Mouse (Mus musculus): ENCODE data around the gene Ogt. TPM values are rescaled to one million over a fixed set of nuclear protein-coding genes. Genes with fewer than 3 reads are reported as not detected.

The Ogt gene
- polyA plus RNA-seq (2012; rRNA removed): 21.0 and 24.0 TPM in 2 replicates

GRCm38 (mm10) chrX:101639741-101640166 is at the start of gene Ogt:
Gene Ogt (plus strand): TSS chrX:101640060.
- TF ChIP-seq CTCF (IDR thresholded peaks at IDR 0.05; ENCODE audit: control insufficient read depth, insufficient read depth, insufficient replicate concordance, low read depth, low read length) (no peak), POLR2A (IDR thresholded peaks at IDR 0.05; ENCODE audit: control insufficient read depth, low read depth, low read length) (peak; percentile 13; the same call in 1 of the 2 replicates)
- Histone ChIP-seq H3K4me3 (ENCODE audit: control insufficient read depth, low read depth, low read length) (peak within 1 kb of the TSS; percentile 92), H3K36me3 (ENCODE audit: control insufficient read depth, insufficient read depth, low read length) (no peaks in the 10 kb centered on the region), H3K27me3 (ENCODE audit: control insufficient read depth, insufficient read depth, low read length) (no peaks in the 10 kb centered on the region), H3K4me1 (ENCODE audit: control insufficient read depth, insufficient read depth, low read length) (no peaks in the 10 kb centered on the region), H3K27ac (ENCODE audit: control insufficient read depth, insufficient read depth, low read depth, low read length) (peak within 1 kb of the TSS; percentile 89)

GRCm38 (mm10) chrX:101616183-101616582 is 23.7 kb upstream of the Ogt start:
- TF ChIP-seq POLR2A (IDR thresholded peaks at IDR 0.05; ENCODE audit: control insufficient read depth, low read depth, low read length) (no peak), CTCF (IDR thresholded peaks at IDR 0.05; ENCODE audit: control insufficient read depth, insufficient read depth, insufficient replicate concordance, low read depth, low read length) (no peak)
- Histone ChIP-seq H3K36me3 (ENCODE audit: control insufficient read depth, insufficient read depth, low read length) (no peaks in the 10 kb centered on the region), H3K27ac (ENCODE audit: control insufficient read depth, insufficient read depth, low read depth, low read length) (no peak overlapping the region), H3K4me3 (ENCODE audit: control insufficient read depth, low read depth, low read length) (no peak overlapping the region), H3K27me3 (ENCODE audit: control insufficient read depth, insufficient read depth, low read length) (no peaks in the 10 kb centered on the region), H3K4me1 (ENCODE audit: control insufficient read depth, insufficient read depth, low read length) (no peaks in the 10 kb centered on the region)

DNA sequence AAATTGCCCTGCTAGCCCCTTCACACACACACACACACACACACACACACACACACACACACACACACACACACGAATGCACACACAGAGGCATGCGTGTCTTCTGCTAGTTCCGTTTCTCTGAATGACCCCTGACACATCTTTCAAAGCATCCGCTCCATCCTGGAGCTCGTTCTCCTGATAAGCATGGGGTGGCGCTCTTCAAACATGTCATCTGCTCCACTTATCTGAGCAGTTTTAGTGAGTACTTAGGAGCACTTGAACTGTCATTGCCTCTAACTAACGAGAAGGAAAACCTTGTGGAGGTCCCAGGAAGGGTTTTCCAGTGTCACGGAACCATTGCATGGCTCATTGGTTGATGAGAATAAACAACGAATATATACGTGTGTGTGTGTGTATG is 22.0 kb upstream of the Ogt start:
- Histone ChIP-seq H3K4me3 (ENCODE audit: control insufficient read depth, low read depth, low read length) (no peak overlapping the region), H3K36me3 (ENCODE audit: control insufficient read depth, insufficient read depth, low read length) (no peaks in the 10 kb centered on the region), H3K4me1 (ENCODE audit: control insufficient read depth, insufficient read depth, low read length) (no peaks in the 10 kb centered on the region), H3K27ac (ENCODE audit: control insufficient read depth, insufficient read depth, low read depth, low read length) (no peak overlapping the region), H3K27me3 (ENCODE audit: control insufficient read depth, insufficient read depth, low read length) (no peaks in the 10 kb centered on the region)
- TF ChIP-seq CTCF (IDR thresholded peaks at IDR 0.05; ENCODE audit: control insufficient read depth, insufficient read depth, insufficient replicate concordance, low read depth, low read length): no peak
- no peak for TF ChIP-seq POLR2A (IDR thresholded peaks at IDR 0.05; ENCODE audit: control insufficient read depth, low read depth, low read length)

GRCm38 (mm10) chrX:101620317-101620716 is 19.5 kb upstream of the Ogt start:
- Histone ChIP-seq H3K27me3 (ENCODE audit: control insufficient read depth, insufficient read depth, low read length) (no peaks in the 10 kb centered on the region), H3K4me3 (ENCODE audit: control insufficient read depth, low read depth, low read length) (no peak overlapping the region), H3K4me1 (ENCODE audit: control insufficient read depth, insufficient read depth, low read length) (no peaks in the 10 kb centered on the region), H3K36me3 (ENCODE audit: control insufficient read depth, insufficient read depth, low read length) (no peaks in the 10 kb centered on the region), H3K27ac (ENCODE audit: control insufficient read depth, insufficient read depth, low read depth, low read length) (no peak overlapping the region)
- TF ChIP-seq CTCF (IDR thresholded peaks at IDR 0.05; ENCODE audit: control insufficient read depth, insufficient read depth, insufficient replicate concordance, low read depth, low read length) (no peak), POLR2A (IDR thresholded peaks at IDR 0.05; ENCODE audit: control insufficient read depth, low read depth, low read length) (no peak)

GRCm38 (mm10) chrX:101622539-101622938 is 17.3 kb upstream of the Ogt start:
- H3K27me3 ChIP-seq (ENCODE audit: control insufficient read depth, insufficient read depth, low read length): no peaks in the 10 kb centered on the region
- H3K36me3 ChIP-seq (ENCODE audit: control insufficient read depth, insufficient read depth, low read length): no peaks in the 10 kb centered on the region
- H3K4me1 ChIP-seq (ENCODE audit: control insufficient read depth, insufficient read depth, low read length): no peaks in the 10 kb centered on the region
- TF ChIP-seq POLR2A (IDR thresholded peaks at IDR 0.05; ENCODE audit: control insufficient read depth, low read depth, low read length): no peak
- no peak for TF ChIP-seq CTCF (IDR thresholded peaks at IDR 0.05; ENCODE audit: control insufficient read depth, insufficient read depth, insufficient replicate concordance, low read depth, low read length)
- no peak overlapping the region for H3K4me3 ChIP-seq (ENCODE audit: control insufficient read depth, low read depth, low read length)
- no peak overlapping the region for H3K27ac ChIP-seq (ENCODE audit: control insufficient read depth, insufficient read depth, low read depth, low read length)

DNA sequence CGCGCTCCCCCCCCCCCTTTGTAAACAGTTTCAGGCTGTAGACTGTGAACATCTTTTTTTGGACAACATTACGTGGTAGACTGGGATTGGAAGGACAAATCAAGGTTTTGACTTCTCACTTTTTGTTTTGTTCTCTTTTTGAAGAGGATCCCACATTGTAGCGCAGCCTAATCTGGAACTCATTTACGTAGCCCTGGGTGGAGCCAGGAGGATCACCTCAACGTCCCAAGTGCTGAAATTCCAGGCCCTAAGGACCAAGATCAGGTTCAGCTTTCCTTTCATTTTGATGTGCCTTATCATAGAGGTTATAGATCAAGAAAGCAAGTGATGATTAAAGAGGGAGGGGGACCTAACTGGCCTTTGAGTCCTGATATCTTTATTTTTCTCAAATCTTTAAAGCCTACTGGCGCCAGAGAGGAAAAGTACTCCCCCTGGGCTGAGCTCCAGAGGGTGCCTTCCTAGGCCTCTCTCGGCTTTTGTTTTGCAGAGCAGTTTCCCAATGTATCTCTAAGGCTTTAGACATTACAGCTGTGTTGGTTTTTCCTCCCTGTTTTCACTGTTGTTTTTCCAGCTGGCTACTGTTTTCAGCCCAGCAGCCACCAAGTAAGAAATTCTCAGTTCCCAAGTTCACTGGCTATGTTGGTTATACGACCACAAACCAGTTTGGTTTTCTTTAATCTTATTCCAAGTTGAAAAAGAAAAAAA is 2.9 kb upstream of the Ogt start:
- H3K27me3 ChIP-seq (ENCODE audit: control insufficient read depth, insufficient read depth, low read length): no peaks in the 10 kb centered on the region
- H3K36me3 ChIP-seq (ENCODE audit: control insufficient read depth, insufficient read depth, low read length): no peaks in the 10 kb centered on the region
- H3K27ac ChIP-seq (ENCODE audit: control insufficient read depth, insufficient read depth, low read depth, low read length): 0 out of 2 replicates have a peak overlapping the region, but pooled peaks have one; percentile 36
- H3K4me3 ChIP-seq (ENCODE audit: control insufficient read depth, low read depth, low read length): no peak overlapping the region
- TF ChIP-seq CTCF (IDR thresholded peaks at IDR 0.05; ENCODE audit: control insufficient read depth, insufficient read depth, insufficient replicate concordance, low read depth, low read length) (no peak), POLR2A (IDR thresholded peaks at IDR 0.05; ENCODE audit: control insufficient read depth, low read depth, low read length) (no peak)
- no peaks in the 10 kb centered on the region for H3K4me1 ChIP-seq (ENCODE audit: control insufficient read depth, insufficient read depth, low read length)

GRCm38 (mm10) chrX:101638856-101639255 is 1.0 kb upstream of the Ogt start:
- H3K4me3 ChIP-seq (ENCODE audit: control insufficient read depth, low read depth, low read length): peak overlapping the region; percentile 92; the same call in 1 of the 2 replicates
- no peaks in the 10 kb centered on the region for H3K27me3 ChIP-seq (ENCODE audit: control insufficient read depth, insufficient read depth, low read length)
- H3K4me1 ChIP-seq (ENCODE audit: control insufficient read depth, insufficient read depth, low read length): no peaks in the 10 kb centered on the region
- H3K36me3 ChIP-seq (ENCODE audit: control insufficient read depth, insufficient read depth, low read length): no peaks in the 10 kb centered on the region
- TF ChIP-seq CTCF (IDR thresholded peaks at IDR 0.05; ENCODE audit: control insufficient read depth, insufficient read depth, insufficient replicate concordance, low read depth, low read length): no peak
- TF ChIP-seq POLR2A (IDR thresholded peaks at IDR 0.05; ENCODE audit: control insufficient read depth, low read depth, low read length): no peak
- H3K27ac ChIP-seq (ENCODE audit: control insufficient read depth, insufficient read depth, low read depth, low read length): peak overlapping the region; percentile 49; the same call in 1 of the 2 replicates
